Mouse (Mus musculus): ENCODE measurements at regions not wholly inside any gene's neighbourhood (a gene's known extent, or its start where the extent isn't known, plus 50 kb on each side); places are given as distances from the start of the nearest gene placed in this dataset.

DNA sequence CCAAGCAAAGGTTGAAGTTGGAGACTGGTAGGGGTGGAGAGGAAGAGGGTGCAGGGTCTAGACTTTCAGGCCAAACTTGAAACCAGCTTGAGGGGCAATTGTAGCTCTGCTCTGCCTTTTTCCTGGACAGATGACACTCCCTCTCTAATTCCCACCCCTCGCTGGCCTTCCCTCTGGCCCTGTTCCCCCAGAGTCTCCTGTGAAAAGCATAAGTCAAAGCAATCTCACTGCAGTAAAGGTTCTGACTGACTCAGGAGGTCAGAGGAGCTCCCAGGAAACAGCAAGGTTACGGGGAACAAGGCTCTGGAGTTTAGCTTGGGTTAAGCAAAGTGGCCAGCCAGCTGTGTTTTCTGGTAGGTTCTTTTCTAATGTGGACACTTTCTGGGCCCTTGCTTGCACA, 218.5 kb downstream of the Rplp1 start:
- no peak for TF ChIP-seq EP300 (IDR thresholded peaks at IDR 0.05; ENCODE audit: low read depth)
- TF ChIP-seq CTCF (IDR thresholded peaks at IDR 0.05; ENCODE audit: low read depth): no peak
